Mouse (Mus musculus): Measurements from ENCODE around the gene Supt7l. TPM values are rescaled to one million over a fixed set of nuclear protein-coding genes. Genes with fewer than 3 reads are reported as not detected.
"Not testable (repeated sequence)": the region's sequence is repeated elsewhere in the genome, so short reads cannot be mapped to it uniquely, and the experiment has no call there.

Supt7l gene
- polyA plus RNA-seq (2015; fragmentation: Nextera tagmentation; extraction: Ambion mirVana), result 17.9 and 18.0 TPM in 2 replicates

DNA sequence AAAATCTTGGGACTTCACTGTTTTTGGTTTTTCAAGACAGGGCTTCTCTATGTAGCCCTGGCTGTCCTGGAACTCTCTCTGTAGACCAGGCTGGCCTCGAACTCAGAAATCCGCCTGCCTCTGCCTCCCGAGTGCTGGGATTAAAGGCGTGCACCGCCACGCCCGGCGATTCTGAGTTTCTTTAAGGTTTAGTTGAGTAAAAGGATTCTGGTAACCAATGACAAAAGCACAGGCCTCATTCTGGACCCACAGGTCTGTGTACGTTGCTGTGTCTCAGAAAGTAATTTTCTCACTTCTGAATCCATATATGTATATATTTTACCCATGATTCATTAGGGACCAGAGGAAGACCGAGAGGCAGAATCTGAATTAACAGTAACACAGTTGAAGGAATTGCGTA, at the start of gene Supt7l:
TSS of gene Supt7l (minus strand) at position 101 of the 400 bp plus-strand sequence.
- H3K27me3 ChIP-seq (replicated peaks); H3K9me3 ChIP-seq; ATAC-seq (ENCODE audit: extremely low read depth, insufficient number of reproducible peaks, low FRiP score, low TSS enrichment): not testable (repeated sequence)
- WGBS, result 73% methylated on average over 11 of the region's 11 CpGs
- Histone ChIP-seq H3K4me1 (peaks cover 23% of the 10 kb centered on the region), H3K27ac (replicated peaks) (peak within 1 kb of the TSS; percentile 84), H3K4me3 (peak within 1 kb of the TSS; percentile 94), H3K4me2 (peak within 1 kb of the TSS; percentile 100), H3K36me3 (peaks cover 48% of the 10 kb centered on the region), H3K9ac (peak within 1 kb of the TSS; percentile 94)

GRCm38 (mm10) chr5:31576539-31576975, 49.0 kb upstream of the Supt7l start:
- Histone ChIP-seq H3K4me1 (peaks cover 6% of the 10 kb centered on the region), H3K9ac (no peak overlapping the region), H3K36me3 (no peaks in the 10 kb centered on the region), H3K9me3 (no peaks in the 10 kb centered on the region), H3K27ac (replicated peaks) (no peak overlapping the region), H3K27me3 (replicated peaks) (no peaks in the 10 kb centered on the region), H3K4me3 (no peak overlapping the region), H3K4me2 (no peak overlapping the region)
- ATAC-seq (ENCODE audit: extremely low read depth, insufficient number of reproducible peaks, low FRiP score, low TSS enrichment), result no peak
- 51% methylated on average over 7 of the region's 7 CpGs for WGBS

DNA sequence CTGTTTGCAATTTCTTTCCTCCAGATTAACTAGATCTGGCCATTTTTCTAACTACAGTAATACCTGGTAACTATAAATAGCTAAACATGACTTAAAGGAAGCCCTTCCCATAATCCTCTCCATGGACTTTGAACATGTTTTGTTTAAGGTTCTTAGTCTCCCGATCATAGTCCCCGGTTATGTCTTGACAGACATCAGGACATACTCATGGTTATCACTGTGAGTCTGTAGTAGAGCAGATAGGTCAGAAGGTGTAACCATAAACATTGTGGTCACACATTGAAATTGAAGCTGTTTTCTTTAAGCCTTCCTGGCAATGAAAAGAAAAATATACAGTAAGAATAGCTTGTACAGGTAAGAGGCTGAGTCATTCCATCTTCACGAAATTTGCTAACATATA, 46.1 kb upstream of the Supt7l start:
- no peak for ATAC-seq (ENCODE audit: extremely low read depth, insufficient number of reproducible peaks, low FRiP score, low TSS enrichment)
- H3K27ac ChIP-seq (replicated peaks), result no peak overlapping the region
- H3K27me3 ChIP-seq (replicated peaks), result no peaks in the 10 kb centered on the region
- WGBS, result 89% methylated on average over 3 of the region's 3 CpGs
- H3K9ac ChIP-seq, result no peak overlapping the region
- no peak overlapping the region for H3K4me2 ChIP-seq
- no peak overlapping the region for H3K4me3 ChIP-seq
- no peaks in the 10 kb centered on the region for H3K9me3 ChIP-seq
- no peaks in the 10 kb centered on the region; the same call in 1 of the 2 replicates for H3K36me3 ChIP-seq
- peaks cover 35% of the 10 kb centered on the region for H3K4me1 ChIP-seq

DNA sequence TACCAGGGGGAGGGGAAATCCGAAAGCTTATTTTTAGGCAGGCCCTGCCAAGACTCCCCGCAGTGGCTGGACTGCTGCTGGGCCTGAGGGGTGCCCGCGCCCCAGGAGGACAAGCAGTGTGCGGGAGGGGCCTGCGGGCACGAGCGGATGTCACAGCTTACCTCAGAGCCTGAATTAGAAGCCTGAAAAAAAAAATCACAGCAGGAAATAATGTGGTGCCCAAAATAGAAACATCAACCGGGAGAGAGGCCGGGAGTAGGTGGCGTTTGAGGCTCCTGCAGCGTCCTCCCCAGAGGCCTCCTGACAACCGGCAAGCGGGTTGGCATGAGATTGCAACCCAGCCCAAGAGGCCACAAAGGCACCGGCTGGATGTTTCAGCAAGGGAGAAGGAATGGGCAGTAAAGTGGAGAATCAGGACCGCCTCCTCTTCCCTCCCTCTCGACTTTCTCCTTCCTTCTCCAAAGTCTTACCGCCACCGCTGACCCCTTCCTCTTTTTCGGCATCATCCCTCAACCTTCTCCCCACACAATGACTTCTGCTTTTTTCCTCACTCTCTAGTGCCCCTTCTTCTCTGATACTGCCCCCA, 43.5 kb upstream of the Supt7l start:
- peak; percentile 82 for ATAC-seq (ENCODE audit: extremely low read depth, insufficient number of reproducible peaks, low FRiP score, low TSS enrichment)
- H3K4me1 ChIP-seq, result peaks cover 47% of the 10 kb centered on the region
- H3K27ac ChIP-seq (replicated peaks), result peak overlapping the region; percentile 99
- peak overlapping the region; percentile 63 for H3K4me2 ChIP-seq
- no peaks in the 10 kb centered on the region for H3K27me3 ChIP-seq (replicated peaks)
- H3K36me3 ChIP-seq, result no peaks in the 10 kb centered on the region; the same call in 1 of the 2 replicates
- H3K9ac ChIP-seq, result peak overlapping the region; percentile 80
- peak overlapping the region; percentile 34 for H3K4me3 ChIP-seq
- WGBS, result 5% methylated on average over 20 of the region's 20 CpGs
- H3K9me3 ChIP-seq, result no peaks in the 10 kb centered on the region

DNA sequence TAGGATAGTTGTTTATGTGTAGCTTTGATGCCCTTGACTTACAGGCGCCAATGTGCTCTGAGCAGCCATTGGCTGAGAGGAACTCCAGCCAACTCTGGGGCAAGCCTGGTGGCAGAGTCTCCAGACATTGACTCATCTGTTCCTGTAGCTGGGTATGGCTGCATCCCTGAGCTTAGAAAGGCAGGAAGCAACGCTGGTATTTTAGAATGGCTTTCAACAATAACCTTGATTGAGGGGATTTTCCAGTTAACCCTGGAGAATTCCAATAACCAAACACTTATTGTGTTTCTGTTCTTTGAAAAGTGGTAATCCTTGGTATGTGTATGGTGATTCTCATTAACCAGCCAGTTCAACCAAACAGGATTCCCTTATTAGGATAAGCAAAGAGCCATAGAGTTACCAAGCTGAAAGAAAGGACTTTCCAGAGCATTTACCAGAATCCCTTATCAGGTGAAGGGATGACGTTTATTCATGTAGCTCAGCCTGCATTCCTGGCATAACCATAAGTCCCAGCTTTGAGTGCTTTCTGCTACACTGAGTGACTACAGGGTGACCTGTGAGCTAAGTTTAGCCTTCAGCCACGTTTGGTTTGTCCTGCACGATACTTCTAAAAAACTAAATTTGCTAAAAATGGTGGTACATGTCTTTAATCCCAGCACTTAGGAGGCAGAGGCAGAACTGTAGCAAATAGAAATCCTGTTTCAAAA, 40.5 kb upstream of the Supt7l start:
- H3K27me3 ChIP-seq (replicated peaks), result no peaks in the 10 kb centered on the region
- peak overlapping the region; percentile 94 for H3K27ac ChIP-seq (replicated peaks)
- H3K36me3 ChIP-seq, result no peaks in the 10 kb centered on the region; the same call in 1 of the 2 replicates
- H3K9me3 ChIP-seq, result no peaks in the 10 kb centered on the region
- ATAC-seq (ENCODE audit: extremely low read depth, insufficient number of reproducible peaks, low FRiP score, low TSS enrichment), result no peak
- peaks cover 71% of the 10 kb centered on the region for H3K4me1 ChIP-seq
- H3K4me2 ChIP-seq, result peak overlapping the region; percentile 17; the same call in 1 of the 2 replicates
- no peak overlapping the region for H3K4me3 ChIP-seq
- H3K9ac ChIP-seq, result peak overlapping the region; percentile 44; the same call in 1 of the 2 replicates
- 33% methylated on average over 5 of the region's 5 CpGs for WGBS

GRCm38 (mm10) chr5:31566457-31566856, 38.9 kb upstream of the Supt7l start:
- Histone ChIP-seq H3K4me1 (peaks cover 73% of the 10 kb centered on the region), H3K4me3 (no peak overlapping the region), H3K4me2 (no peak overlapping the region), H3K9ac (no peak overlapping the region), H3K9me3 (no peaks in the 10 kb centered on the region), H3K27ac (replicated peaks) (no peak overlapping the region), H3K36me3 (no peaks in the 10 kb centered on the region; the same call in 1 of the 2 replicates), H3K27me3 (replicated peaks) (no peaks in the 10 kb centered on the region)
- WGBS, result 62% methylated on average over 3 of the region's 3 CpGs
- no peak for ATAC-seq (ENCODE audit: extremely low read depth, insufficient number of reproducible peaks, low FRiP score, low TSS enrichment)

- Histone ChIP-seq H3K4me3 (no peak overlapping the region), H3K27ac (replicated peaks) (no peak overlapping the region), H3K27me3 (replicated peaks) (no peaks in the 10 kb centered on the region), H3K36me3 (no peaks in the 10 kb centered on the region; the same call in 1 of the 2 replicates), H3K9me3 (no peaks in the 10 kb centered on the region), H3K9ac (no peak overlapping the region), H3K4me2 (no peak overlapping the region), H3K4me1 (peaks cover 69% of the 10 kb centered on the region)
- 90% methylated on average over 7 of the region's 7 CpGs for WGBS
- no peak for ATAC-seq (ENCODE audit: extremely low read depth, insufficient number of reproducible peaks, low FRiP score, low TSS enrichment)
Measured at GRCm38 (mm10) chr5:31566026-31566425, 38.4 kb upstream of the Supt7l start.

DNA sequence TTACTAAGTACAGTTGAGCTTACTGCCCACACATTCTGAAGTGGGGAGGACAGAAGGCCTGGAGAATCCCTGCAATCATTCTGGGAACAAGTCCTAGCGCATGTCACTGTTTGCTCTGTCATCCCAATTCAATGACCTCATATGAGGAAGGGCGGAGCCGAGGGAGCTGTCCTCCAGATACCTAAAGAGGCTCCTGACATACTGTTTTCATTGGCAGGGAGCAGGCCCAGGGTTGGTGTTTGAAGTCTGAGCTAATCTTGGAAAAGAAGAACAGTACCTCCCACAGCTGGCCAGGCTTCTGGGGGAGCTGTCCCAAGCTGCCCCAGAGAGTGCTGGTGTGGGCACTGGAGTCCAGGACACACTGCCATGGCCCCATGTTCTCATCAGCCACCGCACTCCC, 37.4 kb upstream of the Supt7l start:
- peak; percentile 34 for ATAC-seq (ENCODE audit: extremely low read depth, insufficient number of reproducible peaks, low FRiP score, low TSS enrichment)
- 51% methylated on average over 4 of the region's 4 CpGs for WGBS
- no peaks in the 10 kb centered on the region for H3K9me3 ChIP-seq
- peak overlapping the region; percentile 76 for H3K27ac ChIP-seq (replicated peaks)
- no peaks in the 10 kb centered on the region for H3K27me3 ChIP-seq (replicated peaks)
- H3K4me2 ChIP-seq, result no peak overlapping the region
- no peak overlapping the region for H3K4me3 ChIP-seq
- H3K36me3 ChIP-seq, result no peaks in the 10 kb centered on the region; the same call in none of the 2 replicates
- H3K9ac ChIP-seq, result 0 out of 2 replicates have a peak overlapping the region, but pooled peaks have one; percentile 61
- H3K4me1 ChIP-seq, result peaks cover 59% of the 10 kb centered on the region

DNA sequence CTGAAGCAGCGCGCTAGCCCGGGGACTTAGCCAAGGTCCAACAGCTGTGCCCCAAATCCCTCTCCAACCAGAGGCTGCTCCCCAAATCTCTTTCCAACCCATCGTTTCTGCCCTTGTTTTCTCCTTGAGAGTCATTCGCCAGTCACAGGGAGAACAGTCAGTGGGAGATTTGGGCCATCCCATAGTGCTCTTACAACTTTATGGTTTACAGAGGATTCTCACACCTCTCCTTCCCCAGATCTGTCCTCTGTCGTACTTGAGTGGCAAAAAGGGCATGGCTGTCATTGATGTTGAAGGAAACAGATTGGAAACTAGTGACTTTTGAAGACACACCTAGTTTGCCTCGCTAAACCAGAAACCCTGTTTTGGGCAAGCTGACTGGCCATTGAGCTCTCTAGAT, 36.3 kb upstream of the Supt7l start:
- H3K9ac ChIP-seq, result peak overlapping the region; percentile 61; the same call in 1 of the 2 replicates
- ATAC-seq (ENCODE audit: extremely low read depth, insufficient number of reproducible peaks, low FRiP score, low TSS enrichment), result no peak
- 34% methylated on average over 7 of the region's 7 CpGs for WGBS
- peaks cover 48% of the 10 kb centered on the region for H3K4me1 ChIP-seq
- H3K4me2 ChIP-seq, result peak overlapping the region; percentile 43
- no peaks in the 10 kb centered on the region for H3K9me3 ChIP-seq
- H3K4me3 ChIP-seq, result no peak overlapping the region
- H3K36me3 ChIP-seq, result peaks cover 8% of the 10 kb centered on the region
- H3K27me3 ChIP-seq (replicated peaks), result no peaks in the 10 kb centered on the region
- H3K27ac ChIP-seq (replicated peaks), result no peak overlapping the region

- no peak for ATAC-seq (ENCODE audit: extremely low read depth, insufficient number of reproducible peaks, low FRiP score, low TSS enrichment)
- H3K36me3 ChIP-seq, result peaks cover 9% of the 10 kb centered on the region
- H3K27me3 ChIP-seq (replicated peaks), result no peaks in the 10 kb centered on the region
- WGBS, result 6% methylated on average over 6 of the region's 6 CpGs
- H3K9me3 ChIP-seq, result no peaks in the 10 kb centered on the region
- H3K9ac ChIP-seq, result peak overlapping the region; percentile 61; the same call in 1 of the 2 replicates
- peaks cover 44% of the 10 kb centered on the region for H3K4me1 ChIP-seq
- H3K4me2 ChIP-seq, result peak overlapping the region; percentile 43
- H3K27ac ChIP-seq (replicated peaks), result no peak overlapping the region
- no peak overlapping the region for H3K4me3 ChIP-seq
Measured at GRCm38 (mm10) chr5:31563496-31563895, 35.9 kb upstream of the Supt7l start.

DNA sequence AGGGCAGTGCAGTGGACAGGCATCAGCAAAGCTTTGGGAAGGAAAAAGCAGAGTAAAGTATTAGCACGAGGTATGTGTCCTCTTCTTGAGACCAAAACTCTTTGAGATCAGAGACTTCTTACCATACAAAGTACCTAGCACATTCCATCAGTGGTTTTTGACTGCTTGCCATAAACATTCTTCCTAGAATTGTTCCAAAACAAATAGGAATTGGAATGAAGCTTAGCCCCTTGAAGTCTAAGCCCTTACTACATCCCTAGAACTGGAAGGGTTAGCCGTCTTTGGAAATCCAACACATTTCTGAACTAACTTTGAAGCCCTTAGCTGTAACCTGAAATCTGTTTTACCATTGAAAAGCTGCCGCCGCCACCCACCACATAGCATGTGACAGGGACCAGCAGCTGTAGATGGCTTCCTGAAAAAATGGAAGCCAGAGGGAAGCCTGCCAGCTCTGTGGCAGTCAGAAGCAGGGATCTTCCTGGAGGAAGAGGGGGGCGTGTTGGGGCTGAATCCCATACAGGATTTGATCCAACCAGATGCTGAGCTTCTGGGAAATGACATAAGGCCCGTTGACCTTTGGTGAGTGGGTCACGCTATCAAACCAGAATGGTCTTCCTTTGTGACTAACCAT, 34.5 kb upstream of the Supt7l start:
- Histone ChIP-seq H3K36me3 (peaks cover 18% of the 10 kb centered on the region), H3K27me3 (replicated peaks) (no peaks in the 10 kb centered on the region), H3K4me1 (peaks cover 33% of the 10 kb centered on the region), H3K4me2 (no peak overlapping the region), H3K4me3 (no peak overlapping the region), H3K9ac (no peak overlapping the region), H3K9me3 (no peaks in the 10 kb centered on the region), H3K27ac (replicated peaks) (peak overlapping the region; percentile 9; the same call in 1 of the 2 replicates)
- ATAC-seq (ENCODE audit: extremely low read depth, insufficient number of reproducible peaks, low FRiP score, low TSS enrichment), result no peak
- WGBS, result 65% methylated on average over 7 of the region's 7 CpGs

Data from heart, embryonic 13.5 days (tissue).